8 mouse cellular contexts compared by ENCODE assay signal in the genomic region with DNA sequence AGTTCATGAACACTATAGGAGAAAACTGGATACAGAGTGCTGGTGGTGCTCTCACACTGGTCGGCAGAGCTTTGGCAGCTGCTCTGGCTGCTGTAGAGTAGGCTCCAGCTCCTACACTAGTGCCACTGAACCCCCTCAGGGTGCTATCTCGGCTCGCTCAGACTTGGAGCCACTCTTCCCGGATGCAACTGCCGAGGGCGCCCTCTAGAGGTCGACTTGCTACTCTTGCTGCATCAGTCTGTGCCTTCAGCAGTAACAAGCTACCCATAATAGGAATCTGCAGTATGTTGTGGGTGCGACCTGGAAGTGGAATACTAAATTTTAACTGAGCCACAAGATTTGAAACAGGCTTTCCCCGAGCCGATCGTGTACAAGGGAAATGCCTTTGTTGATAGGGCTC. TPM values are rescaled to one million over a fixed set of nuclear protein-coding genes. Genes with fewer than 3 reads are reported as not detected.
DNase-seq lines count a peak whose midpoint lies in the region; ATAC-seq lines count a peak whose summit lies in the region.

No protein-coding gene starts in this region.

- H3K4me3 ChIP-seq in embryonic facial prominence, embryonic 10.5 days: no peak overlapping the region
- H3K4me3 ChIP-seq in heart, embryonic 16.5 days (ENCODE audit: low read length): no peak overlapping the region
- H3K4me3 ChIP-seq in megakaryocyte, embryonic 14.5 days (replicated peaks): peak overlapping the region; percentile 6

- no peaks in the 10 kb centered on the region for H3K36me3 ChIP-seq in embryonic facial prominence, embryonic 10.5 days (replicated peaks)
- no peaks in the 10 kb centered on the region for H3K36me3 ChIP-seq in heart, embryonic 16.5 days (ENCODE audit: control insufficient read depth, insufficient read depth)
- H3K36me3 ChIP-seq in megakaryocyte, embryonic 14.5 days (replicated peaks; ENCODE audit: low read length): no peaks in the 10 kb centered on the region

- peak; percentile 55; the same call in 1 of the 2 replicates for ATAC-seq in heart, embryonic 16.5 days (replicated peaks; ENCODE audit: extremely low read depth, insufficient read depth, low FRiP score)

- H3K4me1 ChIP-seq in embryonic facial prominence, embryonic 10.5 days: peaks cover 3% of the 10 kb centered on the region; the same call in 1 of the 2 replicates
- peaks cover 4% of the 10 kb centered on the region; the same call in 1 of the 2 replicates for H3K4me1 ChIP-seq in heart, embryonic 16.5 days (ENCODE audit: control insufficient read depth, insufficient read depth, low read length)
- peaks cover 30% of the 10 kb centered on the region for H3K4me1 ChIP-seq in megakaryocyte, embryonic 14.5 days

- no peak overlapping the region for H3K27ac ChIP-seq in embryonic facial prominence, embryonic 10.5 days (replicated peaks)
- H3K27ac ChIP-seq in heart, embryonic 16.5 days (ENCODE audit: low read length): no peak overlapping the region

- DNase-seq in cerebellum, adult 18-20 months: peak; percentile 18 to 34
- no peak for DNase-seq in cerebellum, adult 9-11 months
- DNase-seq in adrenal gland, adult (ENCODE audit: inconsistent age in 2 of 2, low spot score in 1 of 2): peak; percentile 90 to 96
- DNase-seq in embryonic facial prominence, embryonic 10.5 days (ENCODE audit: low spot score): peak; percentile 81
- DNase-seq in left cerebral cortex, adult 18-20 months (ENCODE audit: low spot score in 2 of 2): peak; percentile 79 to 83
- DNase-seq in spleen, postnatal 10 days (ENCODE audit: low spot score in 2 of 2): peak; percentile 78 to 95

- H3K4me2 ChIP-seq in heart, embryonic 16.5 days (ENCODE audit: low read depth, low read length): no peak overlapping the region

- H3K9ac ChIP-seq in heart, embryonic 16.5 days (ENCODE audit: low read length): no peak overlapping the region

- WGBS in embryonic facial prominence, embryonic 10.5 days: 16% methylated on average over 11 of the region's 11 CpGs
- 8% methylated on average over 11 of the region's 11 CpGs for WGBS in heart, embryonic 16.5 days

- H3K9me3 ChIP-seq in embryonic facial prominence, embryonic 10.5 days: no peaks in the 10 kb centered on the region
- no peaks in the 10 kb centered on the region for H3K9me3 ChIP-seq in heart, embryonic 16.5 days (replicated peaks; ENCODE audit: control insufficient read depth, low read length)
- peaks cover 10% of the 10 kb centered on the region for H3K9me3 ChIP-seq in megakaryocyte, embryonic 14.5 days

- H3K27me3 ChIP-seq in embryonic facial prominence, embryonic 10.5 days (replicated peaks; ENCODE audit: low read depth, poor library complexity, severe bottlenecking): no peaks in the 10 kb centered on the region
- no peaks in the 10 kb centered on the region for H3K27me3 ChIP-seq in heart, embryonic 16.5 days (ENCODE audit: control insufficient read depth, insufficient read depth, low read length)
- H3K27me3 ChIP-seq in megakaryocyte, embryonic 14.5 days (replicated peaks): peaks cover 45% of the 10 kb centered on the region

RNA-seq across cellular contexts. Expression of gene Exoc6, which starts 40.5 kb away (rescaled TPM):
- 7.5 and 8.5 TPM in 2 replicates for polyA plus RNA-seq in embryonic facial prominence, embryonic 10.5 days (2016; fragmentation: Nextera tagmentation; extraction: Ambion mirVana)
- 18.7 and 20.5 TPM in 2 replicates for polyA plus RNA-seq in heart, embryonic 16.5 days (2015; fragmentation: Nextera tagmentation; extraction: Ambion mirVana)
- 10 to 100 TPM; 40.6 to 41.3 TPM for total RNA-seq in left cerebral cortex, adult 18-20 months (2021)
- polyA plus RNA-seq in megakaryocyte, embryonic 14.5 days (2012; ENCODE audit: insufficient read depth, low replicate concordance): 6.6 and 14.1 TPM in 2 replicates
